Mouse (Mus musculus): ENCODE data around the gene Rin1.

Rin1 gene

GRCm38 (mm10) chr19:5093481-5094242, 43.4 kb downstream of the Rin1 start:
- in situ Hi-C loops (cut with MboI, MseI): loop anchor here (5.0 to 10.0 kb wide), 2 partner anchors 49 to 51 kb away; no protein-coding TSS in a partner anchor

GRCm38 (mm10) chr19:5094243-5094632, 44.0 kb downstream of the Rin1 start:
- in situ Hi-C loops (cut with MboI, MseI): loop anchor here (5.0 to 10.0 kb wide), 2 partner anchors 48 to 51 kb away; no protein-coding TSS in a partner anchor

GRCm38 (mm10) chr19:5094746-5095417, 44.6 kb downstream of the Rin1 start:
- in situ Hi-C loops (cut with MboI, MseI): loop anchor here (5.0 to 10.0 kb wide), 2 partner anchors 47 to 50 kb away; no protein-coding TSS in a partner anchor

GRCm38 (mm10) chr19:5095887-5096474, 45.7 kb downstream of the Rin1 start:
- in situ Hi-C loops (cut with MboI, MseI): loop anchor here in 1 of 2 experiments (10.0 kb wide), 1 partner anchor 49 kb away; no protein-coding TSS in a partner anchor

DNA sequence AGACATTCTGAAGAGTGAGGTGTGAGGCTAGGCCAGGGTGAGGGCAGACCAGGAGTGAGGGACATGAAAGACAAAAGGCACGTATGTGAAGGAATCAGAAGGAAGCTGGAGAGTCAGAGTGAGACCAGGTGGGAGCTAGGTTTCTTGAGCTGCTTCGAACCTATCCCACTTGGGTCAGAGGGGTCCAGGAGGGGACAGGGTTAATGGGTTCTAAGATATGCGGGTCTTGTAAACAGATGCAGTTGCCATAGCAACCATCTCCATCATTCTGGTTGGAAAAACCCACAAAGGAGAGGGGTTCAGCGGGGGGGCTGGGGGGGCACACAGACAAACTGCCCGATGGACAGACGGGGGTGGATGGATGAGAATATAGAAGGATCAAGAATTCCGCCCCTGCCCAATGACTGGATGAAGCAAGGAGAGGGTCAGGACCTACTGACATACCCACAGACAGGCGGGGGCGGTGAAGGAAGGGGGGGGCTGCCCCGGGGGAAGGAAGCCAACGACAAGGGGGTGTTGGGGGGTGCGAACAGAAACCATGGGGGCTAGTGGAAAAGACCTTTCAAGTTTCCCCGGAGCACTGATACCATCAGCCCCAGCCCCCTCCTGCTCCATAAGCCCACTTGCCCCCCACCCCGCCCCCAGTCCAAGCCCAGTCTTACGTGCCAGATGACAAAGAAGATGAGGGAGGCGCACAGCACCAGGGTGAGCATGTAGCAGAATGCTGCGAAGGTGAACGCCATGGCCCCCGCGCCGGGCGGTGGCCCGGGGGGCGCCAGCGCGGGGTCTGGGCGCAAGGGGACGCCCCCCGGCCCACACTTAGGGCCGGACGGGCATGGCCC, 47.5 kb downstream of the Rin1 start:
- in situ Hi-C loops (cut with MboI, MseI): loop anchor here in 1 of 2 experiments (10.0 kb wide), 1 partner anchor 47 kb away; no protein-coding TSS in a partner anchor

DNA sequence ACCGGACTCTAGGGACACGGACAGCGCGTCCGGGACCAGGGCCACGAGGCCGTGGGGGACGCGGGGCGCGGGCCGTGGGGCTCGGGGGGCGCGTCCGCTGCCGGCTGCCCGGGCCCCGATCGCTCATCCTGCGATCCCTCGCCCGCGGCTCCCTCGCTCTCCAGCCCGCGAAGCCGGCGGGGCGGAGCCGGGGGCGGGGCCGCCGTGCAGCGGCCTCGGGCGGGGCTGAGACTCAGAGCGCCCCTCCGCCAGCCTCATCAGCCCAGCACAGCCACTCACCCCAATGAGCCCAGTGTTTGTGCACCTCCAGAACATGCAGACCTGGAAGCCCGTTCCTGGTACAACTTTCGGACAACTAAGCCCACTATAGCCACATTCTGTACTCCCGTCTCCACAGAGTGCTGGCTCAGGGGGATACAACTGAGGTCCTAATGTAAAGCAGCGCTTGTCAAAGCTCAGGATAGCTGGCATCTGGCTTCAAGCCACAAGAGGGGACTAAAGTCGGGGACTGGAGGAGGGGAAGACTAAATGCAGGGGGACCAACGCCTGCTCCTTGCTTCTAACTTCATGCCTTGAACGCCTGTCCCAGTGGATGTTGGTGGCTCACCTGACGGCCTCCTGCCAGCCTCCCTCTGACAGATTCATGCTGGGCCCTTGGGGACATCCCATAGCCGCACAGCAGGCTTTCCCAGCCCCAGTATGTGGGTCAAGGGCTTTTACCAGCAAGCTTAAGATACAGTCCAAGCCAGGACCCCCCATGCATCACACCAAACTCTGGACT, 48.3 kb downstream of the Rin1 start, which contains the start of gene Cnih2:
Cnih2 (minus strand) TSS at position 159 of the 781 bp plus-strand sequence.
- in situ Hi-C loops (cut with MboI, MseI): loop anchor here in 1 of 2 experiments (10.0 kb wide), 1 partner anchor 46 kb away; no protein-coding TSS in a partner anchor

DNA sequence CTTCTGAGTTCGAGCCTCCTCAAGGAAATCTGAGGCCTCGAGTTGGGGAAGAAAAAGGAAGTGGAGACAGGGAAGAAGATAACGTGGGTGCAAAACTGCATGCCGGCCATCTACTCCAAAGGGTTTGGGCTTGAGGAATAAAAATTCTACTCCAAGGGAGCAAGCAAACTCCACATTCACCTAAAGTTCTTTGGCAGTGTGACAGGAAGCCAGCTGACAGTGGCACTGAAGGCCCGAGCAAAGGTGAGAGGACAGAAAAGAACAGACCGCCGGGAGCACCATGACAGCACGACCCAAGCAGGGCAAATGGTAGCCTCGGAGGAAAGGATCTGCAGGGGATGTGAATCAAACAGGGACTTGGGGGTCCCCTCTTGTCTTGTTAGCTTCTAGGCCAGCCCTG, 55.8 kb downstream of the Rin1 start:
- in situ Hi-C loops (cut with MboI, MseI): no loop called here
